9 mouse cellular contexts compared by ENCODE assay signal in genomic region chr15:78436380-78437192, GRCm38 (mm10). TPM values are rescaled to one million over a fixed set of nuclear protein-coding genes. Genes with fewer than 3 reads are reported as not detected.
DNase-seq lines count a peak whose midpoint lies in the region; ATAC-seq and TF ChIP-seq lines count a peak whose summit lies in the region.
"Had no signal": no experiment of that assay in that cellular context is flagged by ENCODE, and none has a peak within 500 bp of the region (broad histone marks: within the 10 kb centered on the region; RNA-seq: fewer than 3 reads in every experiment).

No protein-coding gene starts in this region.

- H3K9me3 ChIP-seq in hindbrain, embryonic 15.5 days = no peaks in the 10 kb centered on the region
- no peaks in the 10 kb centered on the region for H3K9me3 ChIP-seq in lung, postnatal 0 days (ENCODE audit: low read length)

- H3K27ac ChIP-seq in hindbrain, embryonic 15.5 days (replicated peaks) = peak overlapping the region; percentile 63
- H3K27ac ChIP-seq in lung, postnatal 0 days (ENCODE audit: low read length) = no peak overlapping the region

- peak; percentile 43; the same call in 1 of the 2 replicates for ATAC-seq in hindbrain, embryonic 15.5 days (ENCODE audit: low FRiP score, low read depth)
- peak; percentile 83 for ATAC-seq in lung, postnatal 0 days
- ATAC-seq in activated CD4-positive, CD25-positive, alpha-beta regulatory T cell, adult 4 months = no peak

- H3K4me1 ChIP-seq in hindbrain, embryonic 15.5 days (replicated peaks) = peaks cover 32% of the 10 kb centered on the region
- no peaks in the 10 kb centered on the region; the same call in 1 of the 2 replicates for H3K4me1 ChIP-seq in lung, postnatal 0 days (ENCODE audit: insufficient read depth, low read depth, low read length)

- H3K27me3 ChIP-seq in hindbrain, embryonic 15.5 days = no peaks in the 10 kb centered on the region
- no peaks in the 10 kb centered on the region for H3K27me3 ChIP-seq in lung, postnatal 0 days (replicated peaks; ENCODE audit: insufficient read depth, low read length)

- H3K36me3 ChIP-seq in hindbrain, embryonic 15.5 days = peaks cover 17% of the 10 kb centered on the region; the same call in 1 of the 2 replicates
- H3K36me3 ChIP-seq in lung, postnatal 0 days (ENCODE audit: insufficient read depth, low read length) = peaks cover 3% of the 10 kb centered on the region; the same call in 1 of the 2 replicates

- WGBS in hindbrain, embryonic 15.5 days = 11% methylated on average over 32 of the region's 32 CpGs
- 15% methylated on average over 30 of the region's 32 CpGs for WGBS in lung, postnatal 0 days

- peak overlapping the region; percentile 14; the same call in 1 of the 2 replicates for H3K9ac ChIP-seq in hindbrain, embryonic 15.5 days
- H3K9ac ChIP-seq in lung, postnatal 0 days (replicated peaks; ENCODE audit: low read depth) = no peak overlapping the region

- peak; percentile 20 for DNase-seq in T-cell, adult 2 months (ENCODE audit: low spot score)
- peak; percentile 88 to 91 for DNase-seq in cerebellum, postnatal 14 days
- peak; percentile 81 for DNase-seq in gastrocnemius, adult 18-20 months (ENCODE audit: low spot score)
- DNase-seq in layer of hippocampus, postnatal 36 days = peak; percentile 87 to 89
- DNase-seq in lung, postnatal 0 days (ENCODE audit: low spot score) = peak; percentile 93
- DNase-seq in right cerebral cortex, adult 2 months (ENCODE audit: low spot score in 2 of 2) = peak; percentile 91 to 93

- peak; percentile 52 for TF ChIP-seq CTCF in lung, postnatal 0 days (IDR thresholded peaks at IDR 0.05)

- peak overlapping the region; percentile 9; the same call in 1 of the 2 replicates for H3K4me3 ChIP-seq in hindbrain, embryonic 15.5 days
- H3K4me3 ChIP-seq in lung, postnatal 0 days (ENCODE audit: low read depth, low read length) = no peak overlapping the region; the same call in 1 of the 2 replicates

- H3K4me2 ChIP-seq in hindbrain, embryonic 15.5 days = peak overlapping the region; percentile 48
- H3K4me2 ChIP-seq in lung, postnatal 0 days (replicated peaks; ENCODE audit: low read depth, low read length) = peak overlapping the region; percentile 54

- no peak for TF ChIP-seq EP300 in lung, postnatal 0 days (IDR thresholded peaks at IDR 0.05)

RNA-seq across cellular contexts. Expression of gene Kctd17, which starts 8.2 kb away (rescaled TPM):
- 10 to 100 TPM in 1 of 2 experiments, 1 to 10 TPM in 1; 8.4 to 13.9 TPM for total RNA-seq in gastrocnemius, adult 18-20 months (2021)
- polyA plus RNA-seq in hindbrain, embryonic 15.5 days (2015; fragmentation: Nextera tagmentation; extraction: Ambion mirVana) = 145 and 156 TPM in 2 replicates
- 100 to 1,000 TPM; 248 TPM for total RNA-seq in layer of hippocampus, postnatal 36 days (2021)
- 23.4 and 27.4 TPM in 2 replicates for polyA plus RNA-seq in lung, postnatal 0 days (2015; fragmentation: Nextera tagmentation; extraction: Ambion mirVana)
- polyA plus RNA-seq in activated CD4-positive, CD25-positive, alpha-beta regulatory T cell, adult 4 months (2017; shearing (Covaris generic)) = 1 to 10 TPM; 9.0 to 9.7 TPM

RNA-seq across cellular contexts. Expression of gene Mpst, which starts 30.4 kb away (rescaled TPM):
- total RNA-seq in gastrocnemius, adult 18-20 months (2021) = 10 to 100 TPM; 56.5 to 65.3 TPM
- 3.1 and 4.6 TPM in 2 replicates for polyA plus RNA-seq in hindbrain, embryonic 15.5 days (2015; fragmentation: Nextera tagmentation; extraction: Ambion mirVana)
- total RNA-seq in layer of hippocampus, postnatal 36 days (2021) = 10 to 100 TPM; 24.6 to 30.7 TPM
- polyA plus RNA-seq in lung, postnatal 0 days (2015; fragmentation: Nextera tagmentation; extraction: Ambion mirVana) = 4.1 TPM in 2 replicates
- 1 to 10 TPM; 1.8 to 6.5 TPM for polyA plus RNA-seq in activated CD4-positive, CD25-positive, alpha-beta regulatory T cell, adult 4 months (2017; shearing (Covaris generic))

RNA-seq across cellular contexts. Expression of gene Tst, which starts 30.9 kb away (rescaled TPM):
- 10 to 100 TPM; 21.7 to 24.2 TPM for total RNA-seq in gastrocnemius, adult 18-20 months (2021)
- 23.8 and 26.9 TPM in 2 replicates for polyA plus RNA-seq in hindbrain, embryonic 15.5 days (2015; fragmentation: Nextera tagmentation; extraction: Ambion mirVana)
- 10 to 100 TPM; 37.7 to 40.9 TPM for total RNA-seq in layer of hippocampus, postnatal 36 days (2021)
- 160 and 171 TPM in 2 replicates for polyA plus RNA-seq in lung, postnatal 0 days (2015; fragmentation: Nextera tagmentation; extraction: Ambion mirVana)
- polyA plus RNA-seq in activated CD4-positive, CD25-positive, alpha-beta regulatory T cell, adult 4 months (2017; shearing (Covaris generic)) = 1 to 10 TPM; 4.0 to 4.6 TPM

RNA-seq across cellular contexts. Expression of gene Tmprss6, which starts 31.8 kb away (rescaled TPM):
- total RNA-seq in gastrocnemius, adult 18-20 months (2021) = under 1 TPM in 1 of 2 experiments, not detected in 1; 0.17 TPM
- polyA plus RNA-seq in hindbrain, embryonic 15.5 days (2015; fragmentation: Nextera tagmentation; extraction: Ambion mirVana) = 0.47 and 0.56 TPM in 2 replicates
- total RNA-seq in layer of hippocampus, postnatal 36 days (2021) = 1 to 10 TPM; 3.7 to 5.0 TPM
- polyA plus RNA-seq in lung, postnatal 0 days (2015; fragmentation: Nextera tagmentation; extraction: Ambion mirVana) = 0.20 and 0.23 TPM in 2 replicates
- not detected for polyA plus RNA-seq in activated CD4-positive, CD25-positive, alpha-beta regulatory T cell, adult 4 months (2017; shearing (Covaris generic))
- total RNA-seq: hematopoietic stem cell, adult 5-6 weeks had no signal

RNA-seq across cellular contexts. Expression of gene Tex33, which starts 40.9 kb away (rescaled TPM):
- not detected for total RNA-seq in gastrocnemius, adult 18-20 months (2021)
- not detected in 2 replicates for polyA plus RNA-seq in hindbrain, embryonic 15.5 days (2015; fragmentation: Nextera tagmentation; extraction: Ambion mirVana)
- total RNA-seq in layer of hippocampus, postnatal 36 days (2021) = not detected
- not detected in 2 replicates for polyA plus RNA-seq in lung, postnatal 0 days (2015; fragmentation: Nextera tagmentation; extraction: Ambion mirVana)
- polyA plus RNA-seq in activated CD4-positive, CD25-positive, alpha-beta regulatory T cell, adult 4 months (2017; shearing (Covaris generic)) = not detected
- total RNA-seq: hematopoietic stem cell, adult 5-6 weeks had no signal

Comparison
In these comparisons a context has a peak if more than half of its experiments do, and no peak if none do; other contexts are left out.
1. DNase-seq: peak in every context shown above with its lines; median percentile 93 in lung, postnatal 0 days; 92 in right cerebral cortex, adult 2 months; 90 in cerebellum, postnatal 14 days; 88 in layer of hippocampus, postnatal 36 days; 81 in gastrocnemius, adult 18-20 months; 20 in T-cell, adult 2 months.